Mouse (Mus musculus) lung, postnatal 0 days (tissue): ENCODE data around the gene Etfb.

Experiments
- CTCF ChIP-seq: IDR thresholded peaks from 2 replicates; pipeline ENCODE4 v1.5.1; 2016; ENCODE audit warnings: antibody characterized with exemption, mild to moderate bottlenecking
- EP300 ChIP-seq: IDR thresholded peaks from 2 replicates; pipeline ENCODE4 v1.6.1; 2016; ENCODE audit warnings: antibody characterized with exemption, mild to moderate bottlenecking, control low read depth

DNA sequence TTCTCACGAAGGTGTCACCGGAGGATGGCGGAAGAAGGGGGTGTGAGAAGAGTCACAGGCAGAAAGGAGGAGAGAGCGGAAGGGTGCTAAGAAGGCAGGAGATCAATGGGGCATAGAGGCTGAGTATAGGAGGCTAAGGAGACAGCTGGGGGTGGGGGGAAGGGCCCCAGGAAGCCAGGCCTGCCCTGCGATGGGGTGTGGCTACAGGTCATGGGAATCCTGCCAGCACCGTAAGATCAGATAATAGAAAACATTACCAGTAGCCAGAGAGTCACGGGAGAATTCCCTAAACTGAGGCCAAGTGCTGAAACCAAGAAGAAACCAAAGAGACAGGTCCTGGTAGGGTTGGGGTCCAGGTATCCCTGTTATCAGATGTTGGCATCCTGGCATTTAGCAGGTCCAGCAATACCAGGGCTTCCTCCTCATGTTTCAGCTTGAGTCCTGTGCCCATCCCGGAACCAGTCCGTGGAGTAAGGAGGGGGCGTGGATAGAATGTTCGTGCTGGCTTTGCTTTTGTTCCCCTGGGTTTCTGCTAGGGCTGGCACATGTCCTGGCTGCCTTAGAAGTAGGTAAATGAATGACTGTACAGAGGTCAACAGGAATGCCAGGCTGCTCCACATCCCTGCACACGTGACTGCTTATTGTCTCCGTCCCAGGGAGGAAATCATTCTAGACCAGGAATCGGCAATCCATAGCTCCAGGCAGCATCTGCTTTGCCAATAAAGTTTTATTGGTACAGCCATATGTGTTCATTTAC is 9.9 kb downstream of the Etfb start:
- TF ChIP-seq CTCF (no peak), EP300 (no peak)
